ENCODE assay signal across 16 mouse cellular contexts in genomic region chr6:119113362-119113761, GRCm38 (mm10).
"Had no signal": no experiment of that assay in that cellular context is flagged by ENCODE, and none has a peak within 500 bp of the region (broad histone marks: within the 10 kb centered on the region; RNA-seq: fewer than 3 reads in every experiment).

No protein-coding gene starts in this region.

- H3K4me1 ChIP-seq: neural tube, embryonic 12.5 days had no signal

- ATAC-seq: liver, postnatal 0 days; lung, postnatal 0 days; midbrain, embryonic 15.5 days had no signal

- H3K9ac ChIP-seq: liver, postnatal 0 days; lung, embryonic 15.5 days; midbrain, embryonic 12.5 days; midbrain, embryonic 15.5 days; neural tube, embryonic 12.5 days had no signal

- H3K36me3 ChIP-seq: lung, embryonic 15.5 days; midbrain, embryonic 12.5 days; midbrain, embryonic 15.5 days; neural tube, embryonic 12.5 days had no signal

- H3K9me3 ChIP-seq: lung, embryonic 15.5 days; midbrain, embryonic 12.5 days; midbrain, embryonic 15.5 days; neural tube, embryonic 12.5 days had no signal

- DNase-seq: liver, postnatal 0 days; lung, adult 2 months; lung, postnatal 14 days; lung, postnatal 36 days; right cerebral cortex, postnatal 14 days; spleen, adult 18-20 months; thymus, adult 18-20 months; thymus, postnatal 14 days; thymus, postnatal 36 days had no signal

- H3K4me3 ChIP-seq: lung, embryonic 15.5 days; megakaryocyte, embryonic 14.5 days; midbrain, embryonic 12.5 days; midbrain, embryonic 15.5 days; neural tube, embryonic 12.5 days had no signal

- H3K27me3 ChIP-seq: midbrain, embryonic 15.5 days; neural tube, embryonic 12.5 days had no signal

- H3K27ac ChIP-seq: lung, embryonic 15.5 days; macrophage; midbrain, embryonic 12.5 days; midbrain, embryonic 15.5 days; neural tube, embryonic 12.5 days had no signal

- H3K4me2 ChIP-seq: lung, embryonic 15.5 days; midbrain, embryonic 12.5 days; midbrain, embryonic 15.5 days; neural tube, embryonic 12.5 days had no signal
